Mouse (Mus musculus) ovary, adult 18-20 months (tissue): ENCODE measurements at regions not wholly inside any gene's neighbourhood (a gene's known extent, or its start where the extent isn't known, plus 50 kb on each side); places are given as distances from the start of the nearest gene placed in this dataset.
"Not testable (repeated sequence)": the region's sequence is repeated elsewhere in the genome, so short reads cannot be mapped to it uniquely, and the experiment has no call there.

ENCODE experiments used
- DNase-seq: peaks from one replicate; pipeline ENCODE4 v3.0.0; 2022; ENCODE audit warnings: low spot score, mixed read lengths

DNA sequence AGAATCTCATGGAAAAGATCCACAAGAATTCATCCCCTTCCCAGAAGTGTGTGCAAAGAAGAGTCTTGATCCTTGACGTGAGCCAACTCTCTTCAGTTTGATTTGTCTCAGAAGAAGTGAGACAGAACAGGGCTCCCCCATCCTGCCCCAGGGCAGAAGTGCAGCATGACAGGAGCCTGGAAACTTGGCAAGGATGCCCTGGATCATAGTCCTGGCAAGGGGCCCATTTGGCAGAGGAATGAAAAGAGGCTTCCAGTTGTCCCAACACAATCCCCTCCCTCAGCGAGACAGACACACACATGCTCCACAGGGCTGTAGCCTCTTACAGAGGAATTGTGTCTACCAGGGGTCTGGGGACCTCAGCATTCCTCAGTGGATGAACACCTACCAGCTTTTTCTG lies 102.7 kb downstream of the Ptpn20 start:
- DNase-seq, result peak; percentile 35

DNA sequence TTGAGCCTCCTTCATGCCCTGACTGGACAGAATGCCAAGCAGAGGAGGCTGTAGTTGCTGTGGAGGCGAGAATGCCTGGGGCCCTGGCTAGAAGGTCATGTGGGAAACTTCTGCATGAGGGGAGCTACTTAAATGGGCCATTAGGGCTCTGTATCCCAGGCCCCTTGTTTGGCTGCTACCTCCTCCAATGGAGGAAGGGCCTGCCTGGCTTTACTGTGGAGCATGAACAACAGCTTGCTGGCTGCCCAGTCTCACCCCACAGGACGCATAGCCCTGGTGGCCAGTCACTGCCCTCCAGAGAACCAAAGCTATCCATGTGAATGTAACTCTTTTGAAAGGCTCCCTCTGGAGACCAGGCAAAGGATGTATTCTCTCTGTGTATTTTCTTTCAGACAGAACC lies 105.2 kb downstream of the Ptpn20 start:
- DNase-seq, result no peak

DNA sequence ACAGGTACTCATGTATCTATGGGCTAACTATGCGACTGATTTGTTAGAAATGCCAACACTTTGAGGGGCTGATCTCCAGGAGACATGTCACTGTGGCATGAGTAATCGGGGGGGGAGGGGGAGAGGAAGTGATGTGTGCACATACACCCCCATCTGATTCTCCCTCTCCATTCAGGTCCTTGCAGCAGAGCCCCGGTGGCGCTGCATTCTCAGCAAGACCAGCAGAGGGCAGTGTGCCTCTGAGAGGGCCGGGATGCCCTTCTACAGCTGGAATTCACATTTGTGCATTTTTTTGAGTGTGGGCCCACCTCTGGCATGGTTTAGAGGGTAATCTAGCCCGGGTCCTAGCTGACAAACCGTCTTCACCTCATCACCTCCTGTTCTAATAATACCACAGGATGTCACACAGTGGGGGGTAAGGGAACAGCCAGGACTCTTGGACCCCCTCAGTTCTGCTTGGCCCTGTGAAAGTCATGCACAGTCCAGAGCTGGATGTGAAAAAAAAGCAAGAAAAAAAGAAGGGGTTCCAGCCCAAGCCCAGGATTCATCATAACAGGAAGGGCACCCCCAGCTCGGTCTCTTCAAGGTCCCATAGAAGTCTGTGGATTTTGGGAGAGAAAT lies 106.5 kb downstream of the Ptpn20 start:
- DNase-seq, result peak; percentile 31

DNA sequence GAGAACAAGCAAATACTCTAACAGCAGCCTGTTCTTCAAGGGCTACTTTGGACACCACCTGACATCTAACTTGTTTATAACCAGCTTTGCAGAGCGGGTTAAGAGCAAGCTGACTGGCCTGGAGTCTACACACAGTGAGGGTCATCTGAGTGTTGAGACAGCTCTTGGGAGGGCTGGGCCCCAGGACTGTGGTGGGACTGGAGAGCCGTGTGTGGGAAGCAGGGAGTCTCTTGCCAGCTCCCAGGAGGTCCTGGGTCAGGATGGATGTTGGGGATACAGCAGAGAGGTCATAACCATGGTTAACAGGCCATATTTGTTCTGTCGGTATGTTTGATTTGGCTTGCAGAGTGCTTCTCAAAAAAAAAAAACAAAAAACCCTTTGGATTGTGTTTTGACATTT lies 107.8 kb downstream of the Ptpn20 start:
- DNase-seq, result no peak

DNA sequence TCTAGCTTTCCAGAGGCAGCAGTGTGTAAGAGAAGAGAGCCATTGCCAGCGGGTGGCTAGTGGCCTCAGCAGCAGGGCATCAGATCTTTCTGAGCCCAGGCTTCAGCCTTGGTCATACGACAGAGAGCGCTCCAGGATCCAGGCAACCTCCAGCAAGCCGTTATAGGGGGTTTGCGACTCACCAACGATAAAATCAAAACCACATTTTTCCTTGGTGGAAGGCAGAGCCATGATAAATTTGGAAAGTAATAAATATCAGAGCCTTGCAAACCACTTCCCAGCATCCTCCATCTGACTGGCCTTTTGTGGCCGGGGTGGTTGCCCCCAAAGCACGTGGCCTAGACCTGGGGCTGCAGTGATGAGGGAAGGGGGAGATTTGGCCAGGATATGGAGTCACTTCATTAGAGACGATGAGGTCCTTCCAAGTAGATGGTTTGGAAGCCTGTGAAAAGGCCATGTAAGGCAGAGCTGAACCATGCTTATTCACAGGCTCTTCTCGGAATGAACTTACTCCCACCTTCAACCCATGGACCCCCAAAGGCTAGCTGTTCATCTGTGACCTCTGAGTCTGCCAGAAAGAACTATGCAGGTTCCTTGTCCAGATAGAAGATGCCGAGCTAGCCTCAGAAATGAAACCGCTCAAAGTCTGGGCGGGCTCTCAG lies 110.9 kb downstream of the Ptpn20 start:
- no peak for DNase-seq

DNA sequence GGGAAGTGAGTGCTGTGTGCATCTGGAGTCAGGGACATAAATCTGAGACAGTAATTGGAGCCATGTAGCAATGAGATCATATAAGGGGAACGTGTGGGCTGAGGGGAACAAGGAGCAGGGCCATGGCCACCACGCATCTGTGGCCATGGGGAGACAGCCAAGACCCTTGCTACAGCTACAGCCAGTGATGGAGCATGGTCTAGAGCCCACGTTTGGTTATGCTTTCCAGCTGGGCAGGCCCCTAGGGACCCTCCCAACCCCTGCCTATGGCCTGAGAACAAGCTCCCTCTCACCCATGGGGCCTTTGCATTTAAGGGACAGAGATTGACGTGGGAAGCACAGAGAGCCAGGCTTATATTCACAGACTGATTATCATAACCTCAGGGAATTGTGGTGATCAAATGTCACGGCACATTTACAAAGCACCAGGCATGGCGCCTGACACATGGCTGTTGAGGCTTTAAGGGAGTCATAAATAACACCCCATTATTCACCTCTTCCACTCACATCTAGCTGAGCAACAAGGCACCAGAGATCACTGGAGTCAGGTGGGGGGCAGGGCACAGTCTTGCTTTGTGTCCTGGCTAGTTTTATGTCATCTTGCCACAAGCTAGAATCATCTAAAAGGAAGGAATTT lies 118.8 kb downstream of the Ptpn20 start:
- no peak for DNase-seq

DNA sequence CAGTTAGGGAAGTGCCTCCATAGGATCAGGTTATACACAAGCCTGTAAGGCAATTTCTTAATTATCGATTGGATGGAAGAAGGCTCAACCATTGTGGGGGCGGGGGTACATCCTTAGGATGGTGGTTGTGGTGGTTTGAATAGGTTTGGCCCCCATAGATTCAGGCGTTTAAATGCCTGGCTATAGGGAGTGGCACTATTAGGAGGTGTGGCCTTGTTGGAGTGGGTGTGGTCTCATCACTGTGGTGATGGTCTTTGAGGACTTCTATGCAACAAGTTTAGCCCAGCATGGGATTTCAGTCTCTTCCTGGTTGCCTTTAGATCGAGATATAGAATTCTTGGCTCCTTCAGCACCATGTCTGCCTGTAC lies 119.3 kb downstream of the Ptpn20 start:
- DNase-seq, result no peak

DNA sequence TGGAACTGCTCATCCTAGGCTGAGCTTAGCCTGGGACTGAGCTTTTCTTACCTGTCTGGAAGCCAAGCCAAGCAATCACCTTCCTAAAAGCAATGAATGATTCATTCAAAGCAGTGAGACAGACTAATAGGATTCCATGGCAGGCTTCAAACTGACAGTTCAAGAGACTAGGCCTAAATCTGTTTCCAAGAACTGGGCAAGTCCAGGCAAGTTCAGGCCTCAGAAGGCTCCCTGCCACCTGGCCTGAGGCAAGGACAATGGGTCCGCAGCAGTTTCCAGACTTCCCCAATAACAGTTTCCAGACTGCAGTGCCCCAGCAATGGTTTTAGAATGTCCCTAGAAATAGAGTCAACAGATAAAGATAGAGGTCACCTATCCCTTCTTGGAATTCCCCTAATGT lies 123.5 kb downstream of the Ptpn20 start:
- DNase-seq, result no peak

DNA sequence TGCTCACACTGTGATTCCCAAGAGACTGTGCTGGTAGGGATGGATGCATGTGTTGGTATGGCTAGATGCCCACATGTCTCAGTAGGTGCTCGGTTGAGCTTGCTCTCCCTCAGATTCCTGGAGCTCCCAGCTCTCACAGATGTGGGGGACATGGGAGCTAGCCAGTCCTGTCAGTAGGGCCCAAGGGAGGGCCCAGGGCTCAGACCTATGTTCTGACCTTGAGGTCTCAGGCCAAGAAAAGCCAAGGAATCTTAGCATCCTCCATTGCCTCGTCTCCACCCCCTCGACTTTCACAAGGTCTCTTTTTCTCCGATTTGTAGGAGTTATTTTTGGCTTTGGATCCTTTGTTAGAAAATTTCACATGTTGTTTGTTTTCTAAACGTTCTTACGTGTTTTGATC lies 130.6 kb downstream of the Ptpn20 start:
- no peak for DNase-seq

DNA sequence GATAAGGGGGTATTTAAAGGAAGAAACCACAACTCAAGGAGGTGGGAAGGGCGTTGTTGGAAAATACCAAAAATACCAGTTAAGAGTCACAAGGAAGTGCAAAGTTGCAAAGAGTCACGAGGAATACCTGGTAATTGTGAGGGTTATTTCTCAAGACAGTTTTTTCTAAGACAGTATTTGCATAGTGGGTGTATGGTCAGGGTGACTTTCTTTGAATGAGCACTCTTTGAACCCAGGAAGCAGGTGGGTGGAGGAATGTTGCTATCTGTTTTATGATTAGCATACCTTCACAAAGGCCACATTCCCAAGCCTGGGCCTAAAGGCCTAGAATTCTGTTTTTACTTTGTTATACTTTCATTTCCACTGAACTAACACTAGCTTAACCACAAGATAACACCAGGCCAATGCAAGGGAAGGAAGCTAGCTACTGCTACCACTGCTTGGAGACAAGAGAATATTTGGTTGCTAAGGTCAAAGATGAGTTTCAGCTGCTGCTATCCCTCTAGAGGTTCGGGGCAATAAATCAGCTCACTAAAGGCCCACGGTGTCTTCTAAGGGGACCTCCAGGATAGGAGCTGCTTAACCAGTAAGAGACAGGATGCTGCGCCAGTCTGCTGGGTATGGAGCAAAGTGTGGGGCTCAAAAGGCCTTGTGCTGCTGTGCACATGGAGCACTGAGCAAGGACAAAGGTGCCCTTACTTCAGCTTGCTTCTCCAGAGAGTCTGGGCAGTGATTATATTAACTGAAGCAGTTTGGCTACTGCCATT lies 133.6 kb downstream of the Ptpn20 start:
- DNase-seq, result not testable (repeated sequence)

DNA sequence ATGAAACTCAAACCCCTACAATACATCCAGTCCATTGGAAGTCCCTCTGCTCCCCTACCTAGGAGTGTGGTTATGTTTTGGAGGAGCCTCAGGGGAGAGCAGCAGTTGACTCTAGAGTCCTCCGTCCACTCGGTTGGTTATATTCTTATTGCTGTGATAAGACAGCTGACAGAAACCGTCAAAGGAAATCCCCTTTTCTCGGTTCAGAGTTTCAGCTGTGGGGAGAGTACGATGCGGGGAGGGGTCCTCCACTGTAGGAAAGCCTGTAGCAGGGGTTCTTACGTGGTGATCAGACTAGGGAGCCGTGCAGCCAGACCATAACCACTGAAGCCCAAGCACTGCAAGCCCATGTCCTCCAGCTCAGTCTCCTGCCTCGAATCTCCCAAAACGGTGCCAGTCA lies 137.5 kb downstream of the Ptpn20 start:
- DNase-seq, result no peak

DNA sequence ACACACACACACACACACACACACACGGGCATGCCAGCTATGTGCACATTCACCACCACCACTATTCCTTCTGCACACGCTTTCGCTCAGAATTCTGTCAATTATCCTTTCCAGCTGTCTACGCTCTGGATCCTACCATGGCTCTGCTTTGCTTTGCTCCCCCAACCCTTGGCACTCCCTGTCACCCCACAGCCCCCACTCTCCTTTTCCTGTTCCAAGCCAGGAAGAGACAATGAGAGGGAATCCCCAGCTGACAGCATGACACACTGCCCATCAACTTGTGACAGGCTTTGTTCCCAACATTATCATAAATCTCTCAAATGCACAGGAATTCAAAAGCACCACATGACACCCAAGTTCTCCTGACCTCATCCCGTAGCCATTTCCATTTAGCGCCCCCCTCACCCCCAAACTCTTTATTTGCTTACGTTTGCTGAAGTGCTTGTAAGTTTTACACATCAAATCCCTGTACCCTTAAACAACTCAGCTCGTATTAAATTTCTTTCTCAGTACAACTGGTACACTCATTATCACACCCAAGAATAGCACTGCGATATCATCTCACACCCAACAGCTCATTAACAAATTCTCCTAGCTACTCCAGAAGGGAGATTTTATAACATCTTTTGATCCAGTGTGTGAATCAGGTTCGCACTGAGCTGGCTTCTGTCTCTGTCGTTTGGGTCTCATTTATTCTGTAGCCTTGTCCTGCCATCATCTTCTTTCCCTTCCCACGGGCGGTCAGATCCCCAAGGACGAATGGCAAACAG lies 140.3 kb downstream of the Ptpn20 start:
- DNase-seq, result no peak

DNA sequence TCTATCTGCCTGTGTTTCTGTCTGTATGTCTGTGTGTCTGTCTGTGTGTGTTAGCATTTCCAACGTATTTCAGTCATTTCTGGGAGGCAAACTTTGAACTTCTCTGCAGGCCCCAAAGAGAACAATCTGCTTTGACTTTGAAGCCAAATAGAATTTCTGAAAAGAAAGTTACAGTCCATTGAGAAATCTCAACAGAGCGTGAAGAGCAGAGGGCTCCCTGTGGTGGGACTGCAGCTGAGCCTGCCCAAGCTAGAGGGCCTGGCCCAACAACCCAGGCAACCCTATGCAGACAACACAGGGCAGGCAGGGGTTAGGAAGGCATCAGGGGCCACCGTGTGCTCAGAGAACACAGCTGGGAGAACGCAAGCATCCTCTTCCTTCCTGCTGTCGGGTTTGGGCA lies 143.7 kb downstream of the Ptpn20 start:
- no peak for DNase-seq

DNA sequence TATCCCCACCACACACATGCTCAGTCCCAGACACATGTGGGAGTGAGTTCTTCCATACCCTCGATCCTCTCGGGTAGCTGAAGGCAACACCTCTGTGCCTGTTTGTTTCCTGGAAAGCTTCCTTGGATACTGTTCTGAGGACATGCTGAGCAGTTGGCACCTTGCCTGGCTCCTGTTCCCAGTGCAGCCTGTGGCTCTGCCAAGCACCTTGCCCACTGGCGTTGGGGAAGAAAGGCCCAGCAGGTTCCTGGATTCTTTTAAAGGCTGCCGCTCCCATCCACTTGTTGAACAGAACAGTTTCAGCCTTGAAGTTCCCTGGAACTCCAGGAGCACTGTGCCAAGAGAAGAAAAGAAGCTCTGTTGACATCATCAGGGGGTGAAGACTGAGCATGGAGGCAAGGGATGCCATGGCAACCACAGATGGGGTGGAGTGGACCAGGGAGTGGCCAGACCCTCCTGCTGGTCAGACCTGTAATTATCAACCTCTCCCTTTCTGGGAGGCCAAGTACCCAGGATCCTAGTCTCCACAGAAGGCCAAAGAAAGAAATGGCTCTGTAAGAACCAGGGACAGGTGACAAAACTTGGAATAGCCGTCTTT lies 145.5 kb downstream of the Ptpn20 start:
- DNase-seq, result peak; percentile 39

DNA sequence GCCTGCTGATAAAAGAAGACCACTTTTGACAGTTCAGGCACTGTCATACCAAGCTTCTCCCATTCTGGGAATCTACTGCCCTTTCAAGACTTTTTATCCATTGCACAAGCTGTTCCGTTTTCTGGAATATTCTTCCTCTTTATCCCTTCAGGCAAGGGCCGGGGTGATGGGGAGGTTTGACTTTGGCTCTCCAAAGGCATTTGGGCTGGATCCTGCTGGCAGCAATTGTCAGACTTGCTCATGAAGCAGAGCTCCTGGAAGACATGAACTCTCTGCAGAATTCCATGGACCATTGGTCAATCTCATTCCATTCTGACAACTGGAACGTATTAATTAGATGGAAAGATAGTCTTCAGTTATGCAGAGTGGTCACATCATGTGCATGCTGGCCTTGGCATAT lies 146.6 kb downstream of the Ptpn20 start:
- peak; percentile 8 for DNase-seq

DNA sequence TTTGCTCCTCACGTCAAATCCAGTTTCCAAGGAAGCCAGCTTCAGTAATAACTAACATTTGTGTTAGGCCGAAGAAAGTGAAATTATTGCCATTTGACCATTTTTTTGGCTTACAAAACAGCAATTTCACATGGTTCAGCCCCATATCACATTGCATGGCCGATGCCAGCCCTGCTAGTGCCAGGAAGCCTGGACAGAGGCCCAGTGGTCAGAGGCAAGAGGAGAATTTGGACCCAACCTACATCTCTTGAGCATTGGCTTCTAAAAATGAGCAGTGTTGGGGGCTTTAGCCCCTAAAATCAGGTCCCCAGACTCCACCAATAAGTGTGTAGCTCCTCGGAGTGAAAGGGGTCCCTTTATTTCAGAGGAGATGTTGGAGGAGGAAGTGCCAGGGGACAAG lies 157.2 kb downstream of the Ptpn20 start:
- no peak for DNase-seq

DNA sequence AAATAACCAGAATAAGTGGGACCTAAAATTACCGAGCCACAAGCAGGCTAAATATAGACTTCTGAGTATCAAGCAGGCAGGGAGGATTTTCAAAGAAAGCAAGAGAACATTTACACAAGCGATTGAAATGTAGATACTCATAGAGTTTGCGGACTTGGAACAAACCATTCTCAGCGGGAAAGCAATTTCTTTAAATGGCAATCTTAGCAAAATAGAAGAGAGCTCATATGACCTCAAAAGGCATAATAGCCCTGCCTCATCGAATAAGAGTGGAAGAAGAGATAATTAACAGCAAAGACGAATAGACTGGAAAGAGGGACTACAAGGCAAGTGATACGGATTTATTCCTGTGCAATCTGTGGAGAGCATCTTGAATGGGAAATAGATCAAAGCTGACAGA lies 163.7 kb upstream of the Gdf10 start:
- no peak for DNase-seq

DNA sequence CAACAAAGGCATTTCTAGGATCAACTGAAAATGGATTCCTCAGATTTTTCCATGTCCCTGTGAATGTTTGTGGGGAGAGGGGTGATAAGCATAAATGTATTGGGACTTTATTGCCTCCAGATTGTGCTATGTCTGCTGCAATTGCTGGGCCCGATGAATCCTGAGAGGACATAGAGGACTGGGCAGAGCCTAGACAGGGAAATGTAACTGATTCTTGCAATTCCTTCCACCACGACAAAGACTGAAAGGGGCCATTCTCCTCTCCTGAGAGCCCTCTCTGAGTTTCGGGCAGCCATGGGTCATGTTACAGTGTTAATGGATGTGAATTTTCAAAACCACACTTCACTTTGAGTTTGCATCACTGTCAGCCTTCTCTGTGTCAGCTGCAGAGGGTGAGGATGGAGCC lies 159.7 kb upstream of the Gdf10 start:
- no peak for DNase-seq

DNA sequence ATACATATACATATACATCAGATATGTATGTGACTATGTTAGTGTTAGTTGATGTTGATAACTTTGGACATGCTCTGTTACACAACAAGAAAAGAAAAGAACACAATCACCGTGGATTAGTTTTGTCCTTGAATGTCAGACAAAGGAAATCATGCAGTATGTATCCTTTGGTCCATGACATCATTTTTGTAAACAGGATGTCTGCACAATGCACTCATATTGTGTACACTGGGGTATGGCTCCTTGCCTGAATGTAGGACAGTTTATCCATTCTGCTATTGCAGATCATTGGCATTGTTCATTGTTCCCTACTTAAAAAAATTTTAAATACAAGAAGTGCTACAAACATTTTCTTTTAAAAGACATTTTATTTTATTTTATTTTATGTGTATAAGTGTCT lies 157.6 kb upstream of the Gdf10 start:
- no peak for DNase-seq

DNA sequence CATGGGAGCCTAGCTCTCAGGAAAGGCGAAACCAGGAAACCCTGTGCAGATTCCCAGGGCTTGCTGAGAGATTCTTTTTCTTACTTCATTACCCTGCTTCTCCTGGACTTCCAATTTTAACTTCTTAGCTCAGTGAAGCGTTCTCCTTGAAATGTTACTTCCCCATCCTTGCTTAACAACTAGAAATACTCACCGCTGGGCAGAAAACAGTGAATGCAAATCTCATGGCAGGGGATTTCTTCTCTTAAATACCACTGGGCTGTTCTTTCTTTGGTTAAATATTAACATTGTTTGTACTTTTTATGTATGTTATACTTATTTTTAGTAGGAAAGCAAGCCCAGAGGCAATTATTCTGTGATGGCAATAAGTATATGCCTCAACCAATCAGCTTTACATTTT lies 151.0 kb upstream of the Gdf10 start:
- no peak for DNase-seq

DNA sequence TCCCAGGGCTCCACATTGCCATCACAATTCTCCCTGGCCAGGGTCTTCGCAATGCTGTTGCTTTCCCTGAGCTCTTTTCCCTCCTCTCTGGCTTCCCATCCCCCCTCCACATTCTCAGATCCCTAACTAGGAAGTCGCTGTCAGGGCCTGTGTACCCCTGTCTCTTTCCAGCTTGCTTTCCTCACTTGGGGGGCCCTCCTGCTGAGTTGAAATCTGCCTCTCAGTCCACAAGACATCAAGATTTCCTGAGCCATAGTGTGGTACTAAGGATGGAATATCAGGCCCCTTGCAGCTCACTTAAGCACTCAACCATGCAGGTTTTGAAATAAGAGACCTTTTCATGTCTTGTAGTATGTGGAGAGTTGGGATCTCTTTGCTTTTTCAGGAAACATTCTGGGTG lies 133.8 kb upstream of the Gdf10 start:
- DNase-seq, result no peak

DNA sequence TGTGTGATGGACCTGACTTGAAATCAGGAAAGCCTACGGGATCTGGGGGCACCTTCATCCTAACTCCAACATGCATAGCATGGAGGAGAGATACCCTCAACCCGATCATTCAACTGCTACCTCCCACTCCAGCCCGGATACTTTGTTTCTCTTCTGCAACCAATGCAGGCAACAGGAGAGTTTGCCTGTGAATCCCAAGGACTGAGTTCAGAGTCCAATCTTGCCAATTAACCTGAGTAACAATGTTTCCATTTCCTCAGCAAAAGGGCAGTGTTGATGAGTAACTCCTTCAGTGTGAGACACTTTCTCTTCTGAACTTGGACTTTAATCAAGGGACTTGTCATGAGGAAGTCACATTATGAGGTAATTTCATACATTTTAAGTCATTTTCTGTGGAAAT lies 129.1 kb upstream of the Gdf10 start:
- DNase-seq, result no peak
